Mouse (Mus musculus): ENCODE results near the gene Pold4.

DNA sequence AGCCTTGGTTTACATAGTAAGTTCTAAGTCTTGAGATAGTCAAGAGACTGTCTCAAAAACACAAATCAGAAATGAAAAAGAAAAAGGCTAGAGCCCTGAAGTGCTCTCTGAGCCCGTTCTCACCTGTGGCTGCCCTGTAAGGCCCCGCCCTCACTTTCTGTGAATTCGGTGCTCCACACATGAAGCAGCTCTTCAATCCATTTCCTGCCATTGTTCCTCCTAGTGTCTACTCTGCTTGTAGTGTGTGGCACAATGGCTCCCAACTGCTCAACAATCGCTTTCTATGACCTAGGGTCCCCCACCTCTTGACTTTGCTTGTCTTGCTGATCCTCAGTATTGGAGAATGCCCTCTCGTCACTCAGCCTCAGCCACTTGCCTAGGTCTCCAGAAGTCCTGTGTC, 4.3 kb upstream of the Pold4 start:
- TF ChIP-seq MYC (IDR thresholded peaks at IDR 0.05; ENCODE audit: low read depth, low read length), result no peak
- TF ChIP-seq CTCF (conservative IDR thresholded peaks at IDR 0.05 in 1 of 2, IDR thresholded peaks at IDR 0.05 in 1 of 2; ENCODE audit: low read depth in 2 of 2, low read length in 2 of 2), result no peak
- no peak for TF ChIP-seq SMC3 (IDR thresholded peaks at IDR 0.05; ENCODE audit: low read depth, low read length)
- TF ChIP-seq USF1 (IDR thresholded peaks at IDR 0.05; ENCODE audit: low read depth, low read length), result no peak
- no peak for TF ChIP-seq TBP (conservative IDR thresholded peaks at IDR 0.05; ENCODE audit: low read depth, low read length)
- no peak for TF ChIP-seq E2F4 (IDR thresholded peaks at IDR 0.05; ENCODE audit: insufficient replicate concordance, low read depth, low read length)
- no peak for TF ChIP-seq POLR2A (IDR thresholded peaks at IDR 0.05; ENCODE audit: low read depth, low read length)
- TF ChIP-seq RCOR1 (conservative IDR thresholded peaks at IDR 0.05; ENCODE audit: low read depth, low read length), result no peak
- TF ChIP-seq MXI1 (IDR thresholded peaks at IDR 0.05; ENCODE audit: low read depth, low read length), result no peak

Data from CH12.LX (cell line).